Mouse (Mus musculus): Measurements from ENCODE around the gene Fgfr2. TPM values are rescaled to one million over a fixed set of nuclear protein-coding genes. Genes with fewer than 3 reads are reported as not detected.

Gene Fgfr2
- polyA plus RNA-seq, 1 experiment = 14.7 TPM

- no peaks in the 10 kb centered on the region for H3K36me3 ChIP-seq (ENCODE audit: control insufficient read depth, insufficient read depth, low read length)
- H3K4me3 ChIP-seq (ENCODE audit: low read depth, low read length) = no peak overlapping the region
- WGBS = 42% methylated on average over 2 of the region's 2 CpGs
- H3K4me1 ChIP-seq (ENCODE audit: control insufficient read depth, insufficient read depth, insufficient read length, low read length) = peaks cover 23% of the 10 kb centered on the region
- TF ChIP-seq CTCF (IDR thresholded peaks at IDR 0.05; ENCODE audit: extremely low read depth, insufficient read length, insufficient replicate concordance, low read depth, low read length) = no peak
- TF ChIP-seq POLR2A (IDR thresholded peaks at IDR 0.05; ENCODE audit: low read depth, low read length) = no peak
- no peaks in the 10 kb centered on the region for H3K27me3 ChIP-seq (ENCODE audit: control insufficient read depth, insufficient read depth, low read length)
- H3K27ac ChIP-seq (ENCODE audit: insufficient read depth, low read depth, low read length) = no peak overlapping the region
Observed at GRCm38 (mm10) chr7:133117815-133118214, 5.3 kb downstream of the Fgfr2 start.

GRCm38 (mm10) chr7:133116542-133116941 is 6.6 kb downstream of the Fgfr2 start:
- peak overlapping the region; percentile 94 for H3K27ac ChIP-seq (ENCODE audit: insufficient read depth, low read depth, low read length)
- H3K36me3 ChIP-seq (ENCODE audit: control insufficient read depth, insufficient read depth, low read length) = no peaks in the 10 kb centered on the region
- TF ChIP-seq CTCF (IDR thresholded peaks at IDR 0.05; ENCODE audit: extremely low read depth, insufficient read length, insufficient replicate concordance, low read depth, low read length) (no peak), POLR2A (IDR thresholded peaks at IDR 0.05; ENCODE audit: low read depth, low read length) (no peak)
- H3K4me1 ChIP-seq (ENCODE audit: control insufficient read depth, insufficient read depth, insufficient read length, low read length) = peaks cover 30% of the 10 kb centered on the region
- H3K4me3 ChIP-seq (ENCODE audit: low read depth, low read length) = no peak overlapping the region
- H3K27me3 ChIP-seq (ENCODE audit: control insufficient read depth, insufficient read depth, low read length) = no peaks in the 10 kb centered on the region

- WGBS = 10% methylated on average over 15 of the region's 15 CpGs
- Histone ChIP-seq H3K27ac (ENCODE audit: insufficient read depth, low read depth, low read length) (peak overlapping the region; percentile 94), H3K4me3 (ENCODE audit: low read depth, low read length) (peak overlapping the region; percentile 61), H3K36me3 (ENCODE audit: control insufficient read depth, insufficient read depth, low read length) (no peaks in the 10 kb centered on the region), H3K27me3 (ENCODE audit: control insufficient read depth, insufficient read depth, low read length) (no peaks in the 10 kb centered on the region), H3K4me1 (ENCODE audit: control insufficient read depth, insufficient read depth, insufficient read length, low read length) (peaks cover 30% of the 10 kb centered on the region)
- TF ChIP-seq POLR2A (IDR thresholded peaks at IDR 0.05; ENCODE audit: low read depth, low read length) = no peak
- TF ChIP-seq CTCF (IDR thresholded peaks at IDR 0.05; ENCODE audit: extremely low read depth, insufficient read length, insufficient replicate concordance, low read depth, low read length) = no peak
Observed at GRCm38 (mm10) chr7:133115886-133116285, 7.3 kb downstream of the Fgfr2 start.

- peak overlapping the region; percentile 94 for H3K27ac ChIP-seq (ENCODE audit: insufficient read depth, low read depth, low read length)
- peaks cover 30% of the 10 kb centered on the region for H3K4me1 ChIP-seq (ENCODE audit: control insufficient read depth, insufficient read depth, insufficient read length, low read length)
- H3K36me3 ChIP-seq (ENCODE audit: control insufficient read depth, insufficient read depth, low read length) = no peaks in the 10 kb centered on the region
- TF ChIP-seq POLR2A (IDR thresholded peaks at IDR 0.05; ENCODE audit: low read depth, low read length) (peak; percentile 44; the same call in 1 of the 2 replicates), CTCF (IDR thresholded peaks at IDR 0.05; ENCODE audit: extremely low read depth, insufficient read length, insufficient replicate concordance, low read depth, low read length) (no peak)
- no peaks in the 10 kb centered on the region for H3K27me3 ChIP-seq (ENCODE audit: control insufficient read depth, insufficient read depth, low read length)
- peak overlapping the region; percentile 61 for H3K4me3 ChIP-seq (ENCODE audit: low read depth, low read length)
- 14% methylated on average over 19 of the region's 20 CpGs for WGBS
Observed at GRCm38 (mm10) chr7:133114847-133115470, 8.2 kb downstream of the Fgfr2 start.

- H3K4me1 ChIP-seq (ENCODE audit: control insufficient read depth, insufficient read depth, insufficient read length, low read length) = peaks cover 33% of the 10 kb centered on the region
- no peaks in the 10 kb centered on the region for H3K27me3 ChIP-seq (ENCODE audit: control insufficient read depth, insufficient read depth, low read length)
- WGBS = 54% methylated on average over 8 of the region's 8 CpGs
- TF ChIP-seq POLR2A (IDR thresholded peaks at IDR 0.05; ENCODE audit: low read depth, low read length) = no peak
- no peak for TF ChIP-seq CTCF (IDR thresholded peaks at IDR 0.05; ENCODE audit: extremely low read depth, insufficient read length, insufficient replicate concordance, low read depth, low read length)
- peak overlapping the region; percentile 61 for H3K27ac ChIP-seq (ENCODE audit: insufficient read depth, low read depth, low read length)
- H3K36me3 ChIP-seq (ENCODE audit: control insufficient read depth, insufficient read depth, low read length) = no peaks in the 10 kb centered on the region
- no peak overlapping the region for H3K4me3 ChIP-seq (ENCODE audit: low read depth, low read length)
Observed at GRCm38 (mm10) chr7:133113185-133113895, 9.8 kb downstream of the Fgfr2 start.

- TF ChIP-seq CTCF (IDR thresholded peaks at IDR 0.05; ENCODE audit: extremely low read depth, insufficient read length, insufficient replicate concordance, low read depth, low read length) = no peak
- no peak for TF ChIP-seq POLR2A (IDR thresholded peaks at IDR 0.05; ENCODE audit: low read depth, low read length)
- Histone ChIP-seq H3K27me3 (ENCODE audit: control insufficient read depth, insufficient read depth, low read length) (no peaks in the 10 kb centered on the region), H3K27ac (ENCODE audit: insufficient read depth, low read depth, low read length) (peak overlapping the region; percentile 61), H3K36me3 (ENCODE audit: control insufficient read depth, insufficient read depth, low read length) (no peaks in the 10 kb centered on the region), H3K4me1 (ENCODE audit: control insufficient read depth, insufficient read depth, insufficient read length, low read length) (peaks cover 37% of the 10 kb centered on the region), H3K4me3 (ENCODE audit: low read depth, low read length) (no peak overlapping the region)
- 16% methylated on average over 6 of the region's 6 CpGs for WGBS
Observed at GRCm38 (mm10) chr7:133112351-133112831, 10.8 kb downstream of the Fgfr2 start.

- Histone ChIP-seq H3K27me3 (ENCODE audit: control insufficient read depth, insufficient read depth, low read length) (no peaks in the 10 kb centered on the region), H3K27ac (ENCODE audit: insufficient read depth, low read depth, low read length) (no peak overlapping the region), H3K4me1 (ENCODE audit: control insufficient read depth, insufficient read depth, insufficient read length, low read length) (peaks cover 32% of the 10 kb centered on the region), H3K4me3 (ENCODE audit: low read depth, low read length) (no peak overlapping the region), H3K36me3 (ENCODE audit: control insufficient read depth, insufficient read depth, low read length) (no peaks in the 10 kb centered on the region)
- TF ChIP-seq POLR2A (IDR thresholded peaks at IDR 0.05; ENCODE audit: low read depth, low read length) = no peak
- TF ChIP-seq CTCF (IDR thresholded peaks at IDR 0.05; ENCODE audit: extremely low read depth, insufficient read length, insufficient replicate concordance, low read depth, low read length) = no peak
- 87% methylated on average over 4 of the region's 4 CpGs for WGBS
Observed at GRCm38 (mm10) chr7:133109442-133109841, 13.7 kb downstream of the Fgfr2 start.

All from small intestine, adult 2 months (tissue).